Mouse (Mus musculus): ENCODE measurements around the gene Hdac7.

The Hdac7 gene

DNA sequence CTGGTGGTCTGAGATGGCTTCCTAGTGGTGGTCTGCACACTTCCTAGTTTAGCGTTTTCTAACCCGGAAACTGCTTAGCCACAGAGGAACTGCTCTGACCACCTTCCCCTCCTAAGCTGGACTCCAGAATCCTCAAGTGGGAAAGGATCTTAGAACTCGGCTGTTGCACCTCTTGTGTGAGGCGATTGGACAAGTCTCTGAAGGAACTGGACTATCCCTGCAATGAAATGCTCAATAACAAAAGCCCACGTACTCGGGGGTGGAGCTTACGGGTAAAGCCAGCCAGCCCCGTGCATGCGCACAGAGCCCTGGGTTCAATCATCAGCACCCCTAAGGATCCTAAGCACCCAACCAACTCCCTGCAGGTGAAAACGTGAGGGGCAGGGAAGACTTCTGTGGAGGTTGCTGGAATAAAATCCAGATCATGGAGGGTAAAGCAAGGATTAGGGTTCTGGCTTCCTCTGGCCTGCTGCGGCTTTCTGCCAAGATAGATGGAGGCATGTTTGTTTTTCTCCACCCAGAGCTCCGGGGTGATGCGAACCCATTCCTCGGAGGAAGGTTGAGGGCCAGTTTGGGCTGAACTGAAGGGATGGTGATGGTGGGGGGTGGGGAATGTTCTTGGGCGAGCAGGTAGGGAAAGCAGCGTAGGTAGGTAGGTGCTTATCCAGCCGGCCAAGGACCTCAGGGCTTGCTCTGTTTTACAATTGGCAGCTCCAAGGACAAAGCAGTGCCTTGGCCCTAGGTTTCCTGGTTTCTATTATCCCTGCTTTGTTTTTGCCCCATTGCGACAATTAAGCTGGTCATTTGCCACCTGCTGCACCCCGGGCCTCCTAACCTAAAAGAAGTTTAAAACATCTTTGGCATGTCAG, 56.3 kb downstream of the Hdac7 start:
- peak; percentile 39 for DNase-seq

DNA sequence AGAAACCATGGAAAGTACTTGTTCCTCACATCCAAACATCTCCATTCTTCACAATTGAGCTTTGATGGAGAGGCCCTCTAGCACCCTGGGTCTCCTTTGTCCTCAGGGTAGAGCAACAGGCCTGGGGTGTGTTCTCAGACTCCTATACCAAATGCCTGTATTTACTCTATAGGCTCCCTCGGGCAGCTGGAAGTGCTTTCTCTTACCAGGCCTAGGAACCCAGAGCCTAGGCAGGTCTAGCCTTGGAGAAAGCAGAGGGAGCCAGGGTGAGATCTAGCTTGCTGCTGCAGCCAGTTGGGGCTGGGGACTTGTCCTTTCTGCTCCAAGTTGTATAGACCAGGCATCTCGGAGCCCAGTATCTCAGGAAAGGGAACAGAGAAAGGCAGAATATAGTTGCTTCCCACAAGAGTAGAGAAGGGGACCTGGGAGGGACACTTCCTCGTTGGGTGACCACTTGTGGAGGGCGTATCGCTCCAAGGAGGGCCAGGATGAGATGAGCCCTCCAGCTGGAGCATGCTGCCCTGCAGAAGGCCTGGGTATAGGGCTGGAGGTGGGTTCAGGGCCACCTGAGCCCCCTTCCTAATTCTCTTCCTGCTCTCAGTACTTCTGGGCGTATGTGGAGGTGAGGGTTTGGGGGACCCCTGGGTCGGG, 57.0 kb downstream of the Hdac7 start:
- no peak for DNase-seq

DNA sequence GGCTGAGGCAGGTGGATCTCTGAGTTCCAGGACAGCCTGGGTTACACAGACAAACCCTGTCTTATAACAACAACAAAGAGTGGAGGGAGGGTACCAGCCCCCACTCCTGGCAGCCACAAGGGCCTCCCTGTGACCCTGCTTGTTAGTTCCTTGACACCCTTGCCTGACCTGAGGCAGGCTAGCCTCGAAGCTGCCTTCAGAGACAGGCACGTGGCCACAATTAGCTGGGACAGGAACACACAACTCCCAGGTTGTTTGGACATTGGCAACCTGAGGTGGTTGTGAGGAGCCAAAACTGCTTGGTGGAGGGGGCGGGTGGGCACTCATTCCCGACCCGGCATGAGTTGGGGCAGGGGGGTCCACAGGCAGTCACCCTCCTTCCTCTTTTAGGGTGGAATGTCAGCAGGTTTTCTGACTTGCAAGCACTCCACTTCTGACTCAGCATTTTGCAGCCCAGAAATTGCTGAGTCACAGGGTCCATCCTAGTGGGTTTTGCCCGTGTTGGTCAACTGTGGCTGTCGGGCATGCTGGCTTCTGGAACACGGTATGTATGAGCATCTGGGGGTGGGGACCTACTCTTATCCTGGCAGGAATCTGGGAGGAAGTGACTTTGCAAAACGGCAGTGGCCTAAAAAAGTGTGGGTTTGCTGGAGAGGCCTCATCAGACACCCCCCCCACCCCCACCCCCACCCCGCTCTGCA, 57.7 kb downstream of the Hdac7 start:
- DNase-seq, result peak; percentile 88

DNA sequence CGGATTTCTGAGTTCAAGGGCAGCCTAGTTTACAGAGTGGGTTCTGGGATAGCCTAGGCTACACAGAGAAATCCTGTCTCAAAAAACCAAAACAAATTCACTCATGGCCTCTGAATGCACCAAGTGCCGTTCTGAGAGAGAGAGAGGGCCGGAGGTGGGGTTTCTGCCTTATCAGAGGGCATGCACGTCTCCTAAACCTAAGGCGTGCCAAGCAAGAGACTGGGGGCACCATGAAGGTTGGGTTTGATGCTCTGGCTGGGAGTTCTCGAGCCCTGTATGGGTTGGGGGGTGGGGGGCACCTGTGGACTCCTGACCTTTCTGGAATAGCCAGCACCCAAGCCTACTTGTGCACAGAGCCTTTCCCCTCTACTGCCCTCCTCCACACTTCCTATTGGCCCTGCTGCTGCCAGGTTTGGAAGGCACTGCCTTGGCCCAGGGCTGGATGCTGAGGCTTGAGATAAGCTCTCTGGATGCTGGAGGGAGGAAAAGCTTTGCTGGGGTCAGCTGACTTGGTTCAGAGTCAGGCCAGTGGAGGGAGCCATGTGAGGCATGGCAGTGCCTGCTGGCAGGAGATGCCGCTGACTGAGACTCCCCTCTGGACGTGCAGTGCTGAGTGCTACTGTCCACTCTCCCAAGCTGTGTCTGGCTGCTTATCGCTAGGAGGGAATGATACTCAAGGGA, 58.4 kb downstream of the Hdac7 start:
- DNase-seq, result peak; percentile 86

DNA sequence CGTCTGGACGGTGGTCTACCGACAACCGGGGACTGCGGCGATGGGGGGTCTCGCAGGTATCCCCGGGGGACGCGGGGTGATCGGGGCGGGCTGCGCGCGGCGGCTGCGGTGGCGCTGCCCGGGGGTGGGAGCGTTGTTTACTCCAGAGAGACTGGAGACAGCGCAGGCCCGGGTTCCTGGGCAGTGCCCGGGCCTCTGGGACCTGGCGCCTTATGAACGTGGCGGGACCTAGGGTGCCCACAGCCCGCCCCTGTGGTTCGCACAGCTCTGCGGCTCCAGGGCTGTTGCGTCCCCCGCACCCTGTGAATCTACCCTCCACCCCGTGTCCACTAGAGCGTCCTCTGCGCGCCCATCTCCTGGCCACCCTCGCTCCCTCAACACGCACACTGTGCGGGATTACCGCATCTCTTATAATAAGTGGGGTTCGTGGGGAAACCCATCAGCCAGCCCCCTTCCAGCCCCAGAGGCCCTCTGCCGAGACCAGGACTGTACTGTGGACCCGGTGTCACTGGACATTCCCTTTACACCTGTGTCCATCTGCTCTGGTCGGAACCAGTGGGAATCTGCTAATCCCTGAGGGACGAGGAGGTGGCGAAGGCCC, 59.6 kb downstream of the Hdac7 start:
- DNase-seq, result peak; percentile 66

DNA sequence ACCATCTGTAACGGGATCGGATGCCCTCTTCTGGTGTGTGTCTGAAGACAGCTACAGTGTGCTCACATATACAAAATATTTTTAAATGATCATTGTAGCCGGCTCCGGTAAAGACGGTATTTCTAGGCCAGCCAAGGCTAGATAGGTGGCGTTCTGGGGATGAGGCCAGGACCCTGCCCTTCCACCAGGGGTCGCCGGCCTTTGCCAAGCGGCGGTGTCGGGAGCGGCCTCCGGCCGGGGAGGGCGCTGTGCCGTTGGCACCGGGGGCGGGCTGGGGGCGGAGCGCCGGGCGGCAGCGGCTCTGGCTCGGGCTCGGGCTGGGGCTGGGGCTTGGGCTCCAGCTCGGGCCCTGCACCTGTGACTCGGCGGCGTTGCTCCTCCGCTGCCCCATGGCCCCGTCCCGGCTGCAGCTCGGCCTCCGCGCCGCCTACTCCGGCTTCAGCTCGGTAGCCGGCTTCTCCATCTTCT, 60.2 kb downstream of the Hdac7 start:
- peak; percentile 96 for DNase-seq

DNA sequence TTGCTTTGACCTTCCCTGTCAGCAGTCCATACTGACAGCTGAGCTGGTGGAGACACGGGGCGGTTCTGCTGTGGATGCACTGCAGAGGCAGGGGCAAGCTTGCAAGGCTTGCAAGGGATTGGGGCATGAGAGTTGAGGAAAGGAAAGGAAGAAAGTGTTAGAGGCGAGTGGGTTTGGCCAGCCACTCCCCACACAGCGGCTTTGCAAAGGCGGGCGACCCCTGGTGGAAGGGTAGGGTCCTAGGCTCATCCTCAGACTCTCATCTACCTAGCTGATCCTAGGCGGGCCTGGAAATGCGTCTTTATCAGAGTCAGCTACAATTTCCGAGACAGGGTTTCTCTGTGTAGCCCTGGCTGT, 61.6 kb downstream of the Hdac7 start:
- DNase-seq, result peak; percentile 85

DNA sequence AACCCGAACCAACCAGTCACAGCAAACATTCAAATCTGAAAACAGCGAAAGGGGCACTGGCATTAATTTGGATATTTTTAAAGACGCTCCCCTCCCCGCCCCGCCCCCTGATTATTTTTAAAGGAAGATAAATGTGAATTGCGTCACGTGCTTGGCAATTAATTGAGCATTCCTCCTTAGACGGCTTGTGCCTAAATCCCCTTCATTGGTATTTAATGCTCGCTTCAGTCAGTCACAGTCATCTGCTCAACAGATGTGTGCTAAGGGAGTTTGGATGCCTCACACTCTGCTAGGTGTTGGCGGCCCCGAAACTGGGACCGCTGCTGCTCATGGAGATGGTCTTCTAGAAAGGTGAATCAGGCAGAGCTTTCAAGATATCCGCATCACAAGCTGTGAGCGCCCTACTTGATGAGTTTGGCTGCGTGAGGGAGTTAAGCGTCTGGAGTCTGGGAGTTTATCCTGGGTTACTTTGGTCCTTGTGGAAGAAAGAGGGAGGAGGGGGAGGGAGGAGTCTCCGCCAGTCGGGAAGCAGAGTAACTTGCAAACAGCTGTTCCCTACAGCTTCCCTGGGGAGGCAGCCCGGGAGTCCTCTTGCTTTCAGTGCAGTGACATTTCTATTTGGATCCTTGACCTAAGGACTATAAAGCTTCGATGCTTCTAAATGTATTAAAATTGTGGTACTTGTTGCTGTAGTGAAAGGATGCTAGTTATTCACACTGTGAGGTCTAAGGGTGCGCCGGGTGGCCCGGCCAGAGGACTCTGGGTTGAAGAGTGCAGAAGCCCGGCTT, 62.1 kb downstream of the Hdac7 start:
- DNase-seq, result peak; percentile 28

DNA sequence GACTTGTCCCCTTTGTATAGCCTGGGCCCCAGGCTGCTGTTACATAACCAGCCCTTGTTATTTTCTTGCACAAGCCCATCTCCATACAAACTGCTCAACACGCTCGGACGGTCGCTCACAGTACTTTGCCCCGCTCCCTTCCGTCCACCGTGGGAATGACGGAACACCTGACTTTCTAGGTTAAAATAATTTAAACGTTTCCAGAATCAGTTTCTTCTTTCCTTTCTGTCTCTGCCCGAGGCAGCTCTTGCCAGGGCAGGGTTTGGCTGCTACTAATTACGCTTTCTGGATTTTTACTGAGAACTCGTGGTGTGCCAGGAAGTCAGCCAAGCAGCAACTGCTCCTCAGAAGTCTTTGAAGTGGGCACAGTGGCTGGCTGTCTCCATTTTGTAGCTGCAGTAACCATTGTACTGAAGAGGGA, 63.7 kb downstream of the Hdac7 start:
- DNase-seq, result no peak

DNA sequence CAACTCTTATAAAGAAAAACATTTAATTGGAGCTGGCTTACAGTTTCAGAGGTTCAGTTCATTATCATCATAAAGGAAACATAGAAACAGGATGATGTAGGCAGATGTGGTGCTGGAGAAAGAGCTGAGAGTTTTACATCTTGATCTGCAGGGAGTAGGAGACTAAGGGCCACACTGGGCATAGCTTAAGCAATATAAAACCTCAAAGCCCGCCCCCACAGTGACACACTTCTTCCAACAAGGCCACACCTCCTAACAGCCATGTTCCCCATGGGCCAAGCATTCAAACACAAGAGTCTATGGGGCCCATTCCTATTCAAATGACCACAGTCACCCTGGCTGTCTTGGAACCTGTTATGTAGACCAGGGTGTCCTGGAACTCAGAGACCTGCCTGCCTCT, 64.7 kb downstream of the Hdac7 start:
- DNase-seq, result no peak

DNA sequence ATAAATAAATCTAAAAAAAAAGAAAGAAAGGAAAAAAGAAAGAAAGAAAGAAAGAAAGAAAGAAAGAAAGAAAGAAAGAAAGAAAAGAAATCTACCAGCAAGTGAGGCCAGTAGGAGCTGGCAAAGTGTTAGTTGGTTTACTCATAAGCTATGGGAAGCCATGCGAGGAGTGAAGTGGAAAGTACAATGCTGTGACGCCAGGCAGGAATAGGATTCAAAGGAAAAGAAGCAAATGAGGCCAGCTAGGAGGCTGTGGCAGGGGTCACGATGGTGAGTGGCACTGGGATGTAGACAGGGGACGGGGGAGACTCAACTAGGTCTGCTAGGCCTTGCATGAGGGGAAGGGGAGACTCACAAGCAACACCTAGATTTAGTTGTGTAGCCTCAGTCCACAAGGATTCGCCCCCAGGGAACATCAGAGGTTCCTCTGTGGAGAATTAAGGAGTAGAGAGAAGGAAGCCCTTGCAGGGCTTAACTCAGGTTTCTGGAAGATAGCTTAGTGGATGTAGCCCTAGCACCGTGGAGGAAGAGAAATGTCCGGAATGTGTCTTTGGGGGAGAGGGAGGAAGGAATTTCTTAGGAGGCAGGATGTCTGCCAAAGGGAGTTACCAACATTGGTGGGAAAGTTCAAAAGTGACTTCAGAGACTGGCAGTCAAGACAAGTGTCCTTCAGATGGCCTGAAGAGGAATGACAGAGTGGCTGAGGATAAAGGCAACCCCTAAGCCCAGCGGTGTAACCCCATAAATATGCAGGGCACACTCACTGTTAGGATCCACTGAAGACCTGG, 65.8 kb downstream of the Hdac7 start, which contains the start of gene Slc48a1:
Slc48a1 (plus strand) TSS at position 210 of the 788 bp plus-strand sequence.
- DNase-seq, result no peak

DNA sequence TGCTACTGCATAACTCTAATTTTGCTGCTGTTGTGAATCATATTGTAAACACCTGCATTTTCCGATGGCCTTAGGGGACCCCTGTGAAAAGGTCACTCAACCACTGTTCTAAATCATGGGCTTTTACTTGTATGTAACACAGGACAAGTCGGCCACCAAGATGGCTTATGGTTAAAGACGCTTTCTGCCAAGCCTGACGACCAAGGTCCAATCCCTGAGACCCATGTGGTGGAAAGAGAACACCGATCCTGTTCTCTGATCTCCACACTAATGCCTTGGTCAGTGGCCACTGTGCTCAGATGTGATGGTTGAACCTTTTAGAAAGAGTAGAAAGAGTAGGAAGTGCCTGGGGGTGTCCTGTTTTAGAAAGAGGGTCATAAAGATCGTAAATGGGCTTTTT, 67.4 kb downstream of the Hdac7 start:
- DNase-seq, result no peak

DNA sequence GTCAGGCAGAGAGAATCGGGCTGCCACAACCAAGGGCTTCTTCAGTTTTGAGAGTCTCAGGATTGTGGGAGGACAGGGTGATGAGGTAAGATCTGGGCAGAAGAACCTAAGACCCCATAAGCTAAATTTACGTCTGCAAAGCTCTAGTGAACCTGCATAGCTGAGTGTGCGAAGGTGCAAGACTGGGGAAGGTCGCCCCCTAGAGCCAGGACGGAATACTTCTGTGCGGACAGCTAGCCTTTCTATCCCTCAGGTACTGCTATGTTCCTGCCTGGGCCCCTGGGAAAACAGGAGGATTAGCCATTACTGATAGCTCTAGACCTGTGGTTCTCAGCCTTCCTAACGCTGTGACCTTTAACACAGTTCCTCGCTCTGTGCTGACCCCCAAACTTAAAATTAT, 67.8 kb downstream of the Hdac7 start:
- peak; percentile 70 for DNase-seq

DNA sequence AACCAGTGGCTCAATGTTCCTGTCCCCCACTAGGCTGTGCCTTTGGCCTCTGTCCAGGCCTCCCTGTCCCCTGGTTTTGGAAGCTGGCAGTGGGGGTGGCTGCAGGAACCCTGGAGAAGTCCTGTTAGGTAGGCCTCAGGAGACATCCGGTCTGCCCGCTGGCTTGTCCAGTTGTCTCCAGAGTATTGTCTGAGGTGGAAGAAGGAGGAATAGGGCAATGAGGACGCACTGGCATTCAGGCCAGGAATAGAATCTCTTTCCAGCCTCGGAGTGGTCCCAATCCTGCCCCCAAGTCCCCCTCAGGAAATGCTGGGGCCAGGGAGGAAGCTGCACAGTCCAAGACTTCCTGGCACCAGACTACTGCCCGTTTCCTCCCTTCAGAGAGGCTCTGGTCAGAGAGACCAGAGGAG, 70.3 kb downstream of the Hdac7 start:
- DNase-seq, result peak; percentile 18

DNA sequence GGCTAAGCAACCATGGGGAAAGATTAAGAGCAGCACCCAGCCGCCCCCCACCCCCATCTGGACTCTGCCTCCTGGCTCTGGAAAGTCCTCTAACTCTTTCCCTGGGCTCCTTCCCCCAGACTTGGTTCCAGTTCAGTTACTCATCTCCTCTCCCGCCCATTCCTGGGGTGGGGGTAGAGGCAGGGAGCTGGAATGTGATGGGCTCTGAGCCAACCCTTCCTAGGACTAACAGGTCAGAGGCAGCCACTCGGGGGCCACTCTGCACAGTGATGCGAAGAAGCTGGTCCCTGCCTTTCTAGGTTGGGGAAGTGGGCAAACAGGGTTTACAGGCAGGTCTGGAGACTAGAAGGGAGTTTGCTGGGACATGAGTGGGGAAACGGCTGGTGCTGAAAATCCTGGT, 71.2 kb downstream of the Hdac7 start:
- peak; percentile 59 for DNase-seq

DNA sequence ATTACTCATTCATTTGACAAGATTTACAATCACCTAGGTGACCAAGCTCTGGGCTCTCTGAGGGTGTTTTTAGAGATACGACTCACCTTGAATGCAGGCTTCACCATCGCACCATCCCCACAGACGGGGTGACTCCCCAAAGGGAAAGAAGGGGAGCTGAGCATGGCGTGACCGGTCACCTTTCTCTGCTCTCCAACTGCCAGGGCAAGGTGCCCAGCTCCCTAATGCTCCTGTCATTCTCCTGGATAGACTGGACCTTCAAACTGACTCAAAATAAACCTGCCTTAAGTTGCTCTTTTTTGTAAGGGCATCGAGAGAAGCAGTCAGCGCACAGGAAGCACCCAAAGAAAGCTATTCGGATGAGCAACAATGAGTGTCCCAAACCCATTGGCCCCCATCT, 74.0 kb downstream of the Hdac7 start:
- DNase-seq, result no peak

DNA sequence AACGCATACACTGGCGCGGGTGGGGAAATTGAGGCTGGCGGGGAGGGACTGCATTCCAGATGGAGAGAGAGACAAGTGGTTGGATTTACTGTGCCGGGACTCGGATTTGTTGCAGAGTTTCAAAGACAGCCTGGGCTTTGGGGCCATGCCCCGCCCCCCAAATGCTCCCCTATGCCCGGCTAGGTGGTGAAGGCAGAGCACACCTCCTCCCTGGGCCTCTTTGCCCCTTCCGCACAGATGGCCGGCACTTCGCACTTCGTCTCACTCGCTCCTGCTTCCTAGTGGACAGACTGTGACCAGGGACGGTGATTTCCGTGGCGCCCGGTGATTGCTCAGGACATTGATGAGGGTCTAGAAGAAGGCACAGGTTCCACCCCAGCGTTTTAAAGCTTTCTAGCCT, 76.1 kb downstream of the Hdac7 start:
- no peak for DNase-seq

DNA sequence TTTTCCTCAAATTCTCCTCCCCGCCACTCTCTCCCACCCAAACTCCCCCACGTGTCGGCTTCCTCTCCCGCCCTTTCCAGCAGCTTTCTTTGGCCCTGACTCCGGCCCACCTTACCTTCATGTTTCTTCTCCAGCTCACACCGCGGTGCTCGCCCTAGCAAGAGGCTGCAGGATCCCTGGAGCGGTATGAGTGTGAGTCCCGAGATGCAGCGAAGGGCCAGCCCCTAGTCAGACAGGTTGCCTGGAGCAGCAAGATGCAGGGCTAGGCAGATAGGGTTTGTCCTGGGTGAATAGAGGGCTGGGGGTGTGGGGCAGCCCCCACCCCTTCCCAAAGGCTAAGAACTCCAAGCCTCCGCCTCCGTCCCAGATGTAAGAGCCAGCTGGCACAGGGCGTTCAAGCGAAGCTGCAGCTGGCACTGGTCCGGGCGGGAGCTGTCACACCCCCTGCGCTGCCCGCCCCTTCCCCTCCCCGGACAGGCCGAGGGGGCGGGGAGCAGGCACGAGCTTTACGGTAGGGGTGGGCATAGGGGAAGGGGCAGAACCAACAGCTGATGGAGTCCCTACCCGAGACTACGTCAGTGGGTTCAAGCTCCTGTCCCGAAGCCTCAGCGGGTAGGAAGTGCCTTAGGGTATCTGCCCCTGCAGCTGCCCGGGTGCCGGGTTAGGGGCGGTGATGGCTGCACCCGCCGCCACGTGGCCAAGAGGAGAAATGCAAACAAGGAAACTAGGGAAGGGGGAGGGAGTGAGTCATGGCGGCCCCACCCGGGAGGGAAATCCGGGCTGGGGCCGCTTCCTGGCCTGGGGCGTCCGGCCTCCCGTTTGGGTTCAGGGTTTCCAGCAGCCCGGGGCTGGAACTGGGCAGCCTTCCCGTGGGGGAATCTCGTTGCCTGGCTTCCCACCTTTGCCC, 76.8 kb downstream of the Hdac7 start, which contains the start of gene Rapgef3:
Rapgef3 (minus strand) TSS at position 693 of the 907 bp plus-strand sequence.
- peak; percentile 73 for DNase-seq

DNA sequence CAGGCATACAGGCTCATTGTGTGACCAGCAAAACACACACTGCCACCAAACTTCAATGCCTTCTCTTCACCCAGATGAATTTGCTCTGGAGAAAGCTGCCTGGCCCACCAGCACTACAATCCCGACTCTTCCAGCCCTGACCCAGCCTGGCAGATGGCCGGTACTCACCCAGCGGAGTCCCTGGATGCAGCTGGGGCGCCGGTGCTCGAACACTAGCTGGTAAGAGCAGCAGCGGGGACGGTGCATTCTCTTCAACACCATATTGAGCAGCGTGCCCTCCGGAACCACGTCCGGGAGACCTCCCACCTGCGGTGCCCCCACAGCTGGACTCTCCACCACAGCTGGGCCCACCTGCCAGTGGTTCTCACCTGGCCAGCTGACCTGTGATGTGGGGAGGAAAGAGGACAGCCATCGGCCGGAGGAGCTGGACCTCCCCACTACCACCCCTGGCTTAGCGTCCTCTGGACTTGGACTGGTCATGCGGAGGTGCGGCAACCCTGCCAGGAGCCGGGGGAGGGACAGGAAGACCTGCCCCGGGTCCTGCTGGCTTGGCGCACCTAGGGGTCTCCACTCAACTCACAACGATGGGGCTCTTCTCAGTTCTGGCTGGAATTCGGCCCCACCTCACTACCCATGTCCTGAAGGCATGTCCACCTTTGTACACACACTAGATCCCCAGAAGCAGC, 77.6 kb downstream of the Hdac7 start:
- DNase-seq, result no peak
